Mouse (Mus musculus): Measurements from ENCODE around the gene Vamp8.

The Vamp8 gene

DNA sequence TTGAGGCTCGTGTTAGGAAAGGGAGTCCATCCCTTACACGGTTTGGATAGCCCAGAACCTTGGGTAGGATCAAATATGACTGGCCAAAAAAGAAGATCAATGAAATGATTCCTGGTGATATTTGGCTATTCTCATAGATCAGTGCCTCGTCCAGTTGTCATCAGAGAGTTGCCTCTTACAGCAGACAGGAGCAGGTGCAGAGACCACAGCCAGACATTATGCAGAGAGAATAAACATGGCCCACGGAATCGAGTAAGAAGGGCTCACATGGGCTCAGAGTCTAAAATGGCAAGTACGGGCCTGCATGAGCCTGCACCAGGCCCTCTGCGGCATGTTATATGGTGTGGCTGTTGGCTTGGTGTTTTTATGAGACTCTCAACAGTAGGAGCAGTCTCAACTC lies 14.9 kb upstream of the Vamp8 start:
- DNase-seq (ENCODE audit: low spot score) = no peak

DNA sequence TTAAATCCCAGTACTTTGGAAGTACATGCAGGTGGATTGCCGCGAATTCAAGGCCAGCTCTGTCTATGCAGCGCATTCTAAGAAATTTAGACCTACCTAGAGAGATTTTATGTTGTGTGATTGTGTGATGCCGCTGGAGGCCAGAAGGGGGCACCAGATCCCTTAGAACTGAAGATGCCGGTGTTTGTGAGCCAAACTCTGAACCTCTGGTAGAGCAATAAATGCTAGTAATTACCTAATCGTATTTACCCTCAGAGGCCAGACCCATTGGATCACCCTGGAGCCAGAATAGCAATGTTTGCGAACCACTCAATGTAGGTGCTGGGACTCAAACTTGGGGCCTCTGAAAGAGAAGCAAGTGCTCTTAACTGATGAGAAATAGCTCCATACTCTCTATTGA lies 11.4 kb upstream of the Vamp8 start:
- peak; percentile 85 for DNase-seq (ENCODE audit: low spot score)

DNA sequence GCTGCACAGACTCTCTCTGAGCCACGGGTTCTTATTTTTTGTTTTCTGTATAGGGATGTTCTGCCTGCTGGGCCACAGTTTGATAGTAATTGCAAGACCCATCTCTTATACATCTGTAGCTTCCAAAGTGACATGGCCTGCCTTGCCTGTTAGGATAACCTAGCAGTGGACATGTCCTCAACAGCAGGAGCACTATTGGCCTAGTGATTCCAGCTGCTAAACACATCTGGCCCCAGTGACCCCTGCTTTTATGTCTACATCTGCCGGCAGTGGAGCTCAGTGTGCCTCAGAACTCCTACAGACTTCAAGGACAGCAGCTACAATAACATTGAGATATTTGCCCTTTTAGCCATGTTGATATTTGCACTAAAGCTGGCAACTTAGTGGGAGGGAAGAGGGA lies 9.5 kb upstream of the Vamp8 start:
- DNase-seq (ENCODE audit: low spot score) = no peak

DNA sequence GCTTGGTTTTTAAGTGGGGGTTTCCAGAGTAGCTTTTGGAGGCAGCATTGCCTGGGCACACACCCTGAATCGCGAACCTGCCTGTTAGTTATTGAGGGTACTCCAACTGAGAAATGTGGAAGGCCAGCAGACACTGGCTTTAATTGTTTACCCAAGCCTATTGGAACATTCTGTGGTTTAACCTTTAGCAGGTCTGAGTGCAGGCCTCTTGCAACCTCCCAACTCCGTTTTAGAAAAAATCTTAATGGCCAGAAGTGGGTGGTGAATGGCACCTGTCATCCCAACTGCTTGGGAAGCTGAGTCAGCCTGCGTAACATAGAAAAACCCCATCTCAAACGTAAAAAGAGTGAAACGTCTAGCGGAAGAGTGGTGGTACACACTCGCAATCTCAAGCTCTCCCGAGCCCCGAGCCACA lies 6.3 kb upstream of the Vamp8 start:
- DNase-seq (ENCODE audit: low spot score) = no peak

DNA sequence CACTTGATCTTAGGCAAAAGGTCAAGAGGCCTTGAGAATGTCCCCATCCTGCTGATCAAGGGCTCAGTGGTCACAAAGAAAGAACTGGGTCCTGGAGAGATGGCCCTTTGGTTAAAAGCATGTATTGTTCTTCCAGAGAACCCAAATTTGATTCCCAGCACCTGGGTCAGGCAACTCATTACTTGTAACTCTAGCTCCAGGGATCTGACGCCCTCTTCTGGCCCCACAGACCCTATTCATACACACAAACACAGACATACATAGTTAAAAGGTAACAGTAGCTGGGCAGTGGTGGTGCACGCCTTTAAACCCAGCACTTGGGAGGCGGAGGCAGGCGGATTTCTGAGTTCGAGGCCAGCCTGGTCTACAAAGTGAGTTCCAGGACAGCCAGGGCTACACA lies 1.8 kb upstream of the Vamp8 start:
- DNase-seq (ENCODE audit: low spot score) = no peak

DNA sequence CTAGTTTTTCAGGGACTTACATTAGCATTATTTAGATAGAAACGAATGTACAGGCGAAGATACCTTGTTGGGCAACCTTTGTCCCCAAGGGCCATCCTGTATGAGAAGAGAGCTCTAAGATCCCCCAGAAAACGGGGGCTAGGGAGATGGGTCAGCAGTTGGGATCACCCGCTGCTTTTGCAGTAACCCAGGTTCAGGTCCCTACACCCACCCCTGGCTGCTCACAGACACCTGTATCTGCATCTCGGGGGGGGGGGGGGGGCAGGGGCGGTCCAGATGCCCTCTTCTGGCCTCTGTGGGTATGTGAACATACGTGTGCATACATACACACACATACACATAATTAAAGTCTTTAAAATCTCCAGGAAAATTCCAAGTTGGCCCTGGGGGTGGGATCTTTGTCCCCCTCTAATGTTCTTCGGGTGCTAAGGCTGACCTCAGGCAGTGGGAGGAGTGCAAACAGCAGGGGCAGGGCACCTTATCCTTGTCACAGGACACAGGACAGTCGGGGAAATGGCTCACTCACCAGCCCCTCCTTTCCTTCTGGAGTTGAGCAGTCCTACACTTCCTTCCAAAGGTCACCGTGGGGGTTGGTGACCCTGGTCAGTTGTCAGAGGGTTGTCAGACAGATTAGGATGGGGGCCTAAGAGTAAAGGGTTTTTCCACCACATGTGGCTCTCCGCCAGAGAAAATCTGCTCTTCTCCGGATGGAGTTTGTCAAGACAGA lies 455 bp upstream of the Vamp8 start:
- DNase-seq (ENCODE audit: low spot score) = peak; percentile 72

DNA sequence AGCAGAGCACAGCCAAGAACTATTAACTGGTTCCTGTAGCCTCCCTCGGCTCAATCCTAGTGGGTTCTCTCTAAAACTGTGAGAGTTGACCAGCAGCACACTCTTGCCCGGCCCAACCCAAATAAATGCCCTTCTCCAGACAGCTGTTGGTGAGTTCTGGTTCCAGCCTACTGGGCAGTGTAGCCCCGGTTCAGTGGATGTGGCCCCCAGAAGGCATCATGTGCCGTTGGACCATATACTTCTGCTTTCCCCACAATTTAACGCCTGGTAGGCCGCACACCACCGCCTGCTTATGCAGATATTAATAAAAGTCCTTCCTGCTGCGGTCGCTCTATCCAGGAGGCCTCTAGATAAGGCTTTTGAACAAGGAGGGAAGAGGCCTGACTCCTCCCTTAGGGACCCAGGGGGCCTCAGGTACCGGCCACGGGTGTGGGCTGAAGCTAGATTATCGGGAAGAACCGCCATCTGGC lies 997 bp downstream of the Vamp8 start:
- no peak for DNase-seq (ENCODE audit: low spot score)

DNA sequence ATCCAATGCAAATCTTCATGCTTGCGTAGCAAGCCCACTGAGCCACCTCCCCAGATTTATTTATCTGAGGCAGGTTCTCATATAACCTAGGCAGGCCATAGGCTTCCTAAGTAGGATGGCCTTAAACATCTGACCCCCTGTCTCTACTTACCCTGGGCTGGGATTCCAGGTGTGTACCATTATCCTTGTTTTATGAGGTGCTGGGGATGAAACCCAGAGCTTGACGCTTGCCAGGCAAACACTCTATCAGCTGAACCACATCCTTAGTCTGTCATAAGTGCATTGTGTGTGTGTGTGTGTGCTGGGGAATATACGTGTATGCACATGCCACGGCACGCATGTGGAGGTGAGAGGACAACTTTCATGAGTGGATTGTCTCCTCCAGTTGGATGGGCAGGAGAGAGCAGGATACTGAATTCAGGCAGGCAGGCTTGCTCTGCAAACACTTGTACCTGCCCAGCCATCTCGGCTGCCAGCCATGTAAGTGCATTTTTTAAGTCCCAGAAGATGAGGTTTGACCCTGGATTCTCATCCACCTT lies 1.6 kb downstream of the Vamp8 start:
- DNase-seq (ENCODE audit: low spot score) = no peak

DNA sequence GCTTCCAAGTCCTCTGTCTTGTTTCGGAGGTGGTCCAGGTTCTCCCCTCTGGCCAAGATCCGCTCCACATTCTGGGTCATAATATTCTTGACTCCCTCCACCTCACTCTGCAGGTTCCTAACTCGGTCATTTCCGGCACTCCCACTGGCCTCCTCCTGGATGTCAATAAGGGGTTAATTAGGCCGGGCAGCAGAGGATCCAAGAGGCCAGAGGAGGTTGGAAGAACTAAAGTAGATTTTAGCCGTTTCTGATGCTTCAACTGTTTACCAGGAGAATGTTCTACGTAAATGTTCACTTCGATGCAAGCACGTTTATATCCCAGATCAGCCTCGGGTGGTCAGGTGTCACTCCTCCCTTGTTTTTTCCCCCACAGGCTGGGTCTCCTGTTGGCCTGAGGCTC lies 2.2 kb downstream of the Vamp8 start:
- DNase-seq (ENCODE audit: low spot score) = no peak

DNA sequence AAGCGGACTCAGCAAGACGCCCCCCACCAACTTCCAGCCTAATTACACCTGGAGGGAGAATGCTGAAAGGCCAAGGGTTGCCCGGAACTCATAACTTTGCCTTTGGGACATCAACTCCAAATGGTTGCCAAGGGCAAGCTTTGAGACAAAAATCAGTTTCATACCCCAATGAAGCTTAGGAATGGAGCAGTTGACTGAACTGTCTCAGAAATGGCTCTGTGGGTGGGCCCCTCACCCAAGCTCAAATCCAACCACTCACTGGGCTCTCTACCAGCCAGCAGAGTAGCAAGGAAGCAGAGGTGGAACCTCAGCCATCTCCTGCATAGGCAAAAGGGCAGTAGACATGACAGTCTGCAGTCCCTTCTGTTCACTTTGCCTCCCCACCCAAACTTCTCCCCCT lies 2.7 kb downstream of the Vamp8 start:
- DNase-seq (ENCODE audit: low spot score) = no peak

DNA sequence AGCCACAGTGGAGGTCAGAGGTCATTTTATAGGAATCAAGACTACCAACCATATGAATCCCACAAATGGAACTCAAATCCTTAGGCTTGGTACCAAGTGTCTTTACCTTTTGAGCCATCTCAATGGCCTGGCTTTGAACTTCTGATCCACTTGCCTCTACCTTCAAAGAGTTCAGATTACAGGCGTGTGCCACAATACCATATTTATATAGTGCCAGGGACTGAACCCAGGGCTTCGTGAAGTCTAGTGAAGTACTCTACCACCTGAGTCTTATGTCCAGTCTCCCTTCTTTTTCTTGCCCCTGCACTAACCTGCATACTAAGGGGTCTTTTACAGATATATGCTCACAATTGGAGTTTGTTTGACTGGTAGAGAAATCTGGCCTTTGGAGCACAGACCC lies 3.9 kb downstream of the Vamp8 start:
- no peak for DNase-seq (ENCODE audit: low spot score)

DNA sequence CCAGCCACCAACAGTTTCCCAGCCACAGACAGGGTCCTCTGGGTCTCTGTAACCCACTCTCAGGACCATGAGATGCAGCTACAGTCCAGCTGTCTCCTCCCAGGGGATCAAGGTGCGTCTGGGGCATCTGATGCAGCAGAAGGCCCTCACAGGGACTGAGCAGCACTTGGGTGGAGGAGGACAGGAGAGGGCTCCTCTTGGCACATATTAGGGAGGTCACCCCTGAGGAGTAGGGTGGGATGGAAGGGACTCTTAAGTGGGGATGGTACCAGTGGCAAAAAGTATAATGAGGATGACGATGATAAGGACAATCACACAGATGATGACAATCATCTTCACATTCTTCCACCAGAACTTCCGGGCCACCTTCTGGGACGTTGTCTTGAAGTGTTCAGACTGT lies 5.2 kb downstream of the Vamp8 start:
- DNase-seq (ENCODE audit: low spot score) = no peak

DNA sequence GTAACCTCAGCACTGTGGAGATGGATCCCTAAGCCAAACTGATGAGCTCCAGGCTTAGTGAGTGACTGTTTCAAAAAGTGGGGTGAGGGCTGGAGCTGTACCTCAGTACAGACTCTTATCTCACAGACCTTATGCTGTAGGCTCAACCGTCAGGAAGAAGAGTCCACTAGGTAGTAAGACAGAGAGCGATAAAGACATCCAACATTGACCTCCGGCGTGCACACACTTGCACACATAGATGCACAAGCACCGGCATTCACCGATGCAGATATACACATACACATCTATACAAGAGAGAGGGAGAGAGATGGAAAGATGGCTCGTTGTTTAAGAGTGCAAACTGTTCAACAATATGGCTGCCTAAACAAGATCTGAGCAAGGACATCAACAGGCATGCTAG lies 6.6 kb downstream of the Vamp8 start:
- DNase-seq (ENCODE audit: low spot score) = no peak

DNA sequence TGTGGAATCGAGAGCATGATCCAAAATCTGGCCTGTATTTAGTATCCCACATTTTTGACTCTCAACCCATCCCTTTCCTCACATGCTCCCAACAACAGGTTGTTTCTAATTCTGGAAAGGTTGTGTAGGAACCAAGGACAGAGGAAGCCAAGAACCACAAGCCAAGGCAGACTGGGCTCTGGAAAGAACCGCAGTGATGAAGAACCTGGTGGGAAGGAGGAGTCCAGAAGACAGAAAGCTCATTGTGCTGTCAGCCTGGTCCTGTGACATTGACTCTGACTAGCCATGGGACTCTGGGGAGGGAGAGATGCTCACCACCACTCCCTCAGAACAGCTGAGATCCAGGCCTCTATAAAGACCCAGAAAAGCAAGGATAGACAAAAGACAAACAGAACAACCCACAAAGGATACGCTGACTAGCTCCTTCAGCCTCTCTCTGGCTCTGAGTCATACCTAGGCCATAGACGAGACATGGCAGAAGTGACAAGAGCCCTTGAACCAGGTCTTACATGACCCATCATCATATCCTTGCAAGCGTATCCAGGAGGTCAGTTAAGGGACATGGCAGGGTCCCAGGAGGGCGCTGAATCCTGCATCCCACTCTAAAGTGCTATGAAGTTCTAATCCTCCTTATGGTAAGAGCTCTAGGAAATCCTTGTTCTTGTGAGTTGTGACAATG lies 7.2 kb downstream of the Vamp8 start:
- no peak for DNase-seq (ENCODE audit: low spot score)

DNA sequence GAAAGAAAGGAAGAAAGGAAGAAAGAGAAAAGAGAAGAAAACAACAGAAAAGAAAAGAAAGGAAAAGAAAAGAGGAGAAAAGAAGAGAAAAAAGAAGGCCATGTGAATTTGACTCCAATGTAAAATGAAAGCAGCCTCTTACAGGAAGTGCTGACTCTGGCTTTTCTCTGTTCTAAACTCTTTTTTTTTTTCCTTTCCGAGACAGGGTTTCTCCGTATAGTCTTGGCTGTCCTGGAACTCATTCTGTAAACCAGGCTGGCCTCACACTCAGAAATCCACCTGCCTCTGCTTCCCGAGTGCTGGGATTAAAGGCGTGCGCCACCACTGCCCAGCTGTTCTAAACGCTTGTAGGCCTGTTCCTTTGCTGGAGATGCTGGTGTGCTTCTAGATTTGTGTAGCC lies 8.0 kb downstream of the Vamp8 start:
- no peak for DNase-seq (ENCODE audit: low spot score)

DNA sequence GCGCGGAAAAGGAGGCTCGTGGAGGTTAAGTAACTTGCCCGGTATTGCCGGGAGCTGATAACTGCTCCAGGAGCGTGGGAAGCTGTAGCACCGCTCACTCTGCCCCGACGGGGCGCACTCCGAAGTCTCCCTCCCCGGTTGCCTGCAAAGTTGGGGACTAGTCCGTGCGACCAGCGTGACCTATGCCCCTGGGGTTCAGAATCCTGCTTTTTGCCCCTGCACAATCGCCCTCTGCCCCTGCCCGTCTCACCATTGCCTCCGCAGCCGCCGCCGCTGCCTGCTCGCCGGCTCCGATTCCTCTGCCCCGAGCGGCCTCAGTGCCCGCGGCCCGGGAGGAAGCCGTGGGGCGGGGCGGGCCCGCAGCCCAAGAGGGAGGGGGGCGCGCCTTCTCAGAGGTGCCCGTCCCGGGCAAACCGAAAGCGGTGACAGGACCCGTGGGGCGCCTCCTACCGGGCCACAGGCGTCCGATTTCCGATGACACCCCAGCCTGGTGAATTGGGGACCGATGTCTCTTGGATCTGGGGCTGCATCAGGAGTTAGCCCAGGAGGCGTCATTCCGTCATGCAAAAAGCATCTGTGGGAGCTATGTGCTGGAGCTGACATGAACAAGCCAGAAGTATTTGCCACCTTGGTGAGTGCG lies 10.3 kb downstream of the Vamp8 start, which contains the start of gene Vamp5:
Vamp5 (minus strand) TSS at position 338 of the 640 bp plus-strand sequence.
- DNase-seq (ENCODE audit: low spot score) = peak; percentile 82

DNA sequence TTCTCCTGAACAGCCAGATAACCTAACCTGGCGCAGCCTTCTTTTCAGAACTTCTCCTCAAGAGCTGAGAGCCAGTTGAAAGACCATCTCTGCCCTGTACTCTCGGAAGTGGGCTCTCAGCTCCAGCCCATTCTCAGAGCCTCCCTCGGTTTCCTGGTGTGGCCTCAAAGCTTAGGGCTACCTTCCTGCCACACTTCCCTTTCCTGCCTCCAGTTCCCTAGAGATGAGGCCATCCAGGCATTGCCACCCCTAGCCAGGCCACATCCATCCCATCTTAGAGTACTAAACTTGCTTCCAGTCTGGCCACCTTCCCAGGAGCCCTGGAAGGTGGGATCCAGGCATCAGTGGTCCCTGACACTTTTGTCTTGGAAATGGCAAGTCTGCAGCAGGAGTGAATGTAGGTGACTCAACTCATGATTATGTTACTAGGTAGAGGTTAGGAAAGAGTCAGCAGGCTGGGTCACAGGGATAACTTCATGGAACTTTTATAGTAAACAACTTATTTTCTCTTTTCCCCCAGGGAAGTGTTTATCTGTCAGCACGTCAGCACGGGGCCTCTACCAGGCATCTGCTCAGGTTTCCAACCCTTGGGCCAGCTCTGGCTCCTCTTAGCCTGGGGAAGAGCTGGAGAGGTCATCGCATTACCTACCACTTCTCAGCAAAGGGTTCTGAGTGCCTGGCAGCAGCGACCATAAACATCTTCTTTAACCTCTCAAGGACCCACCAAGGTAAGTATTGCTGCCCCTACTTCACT lies 10.9 kb downstream of the Vamp8 start:
- peak; percentile 61 for DNase-seq (ENCODE audit: low spot score)

DNA sequence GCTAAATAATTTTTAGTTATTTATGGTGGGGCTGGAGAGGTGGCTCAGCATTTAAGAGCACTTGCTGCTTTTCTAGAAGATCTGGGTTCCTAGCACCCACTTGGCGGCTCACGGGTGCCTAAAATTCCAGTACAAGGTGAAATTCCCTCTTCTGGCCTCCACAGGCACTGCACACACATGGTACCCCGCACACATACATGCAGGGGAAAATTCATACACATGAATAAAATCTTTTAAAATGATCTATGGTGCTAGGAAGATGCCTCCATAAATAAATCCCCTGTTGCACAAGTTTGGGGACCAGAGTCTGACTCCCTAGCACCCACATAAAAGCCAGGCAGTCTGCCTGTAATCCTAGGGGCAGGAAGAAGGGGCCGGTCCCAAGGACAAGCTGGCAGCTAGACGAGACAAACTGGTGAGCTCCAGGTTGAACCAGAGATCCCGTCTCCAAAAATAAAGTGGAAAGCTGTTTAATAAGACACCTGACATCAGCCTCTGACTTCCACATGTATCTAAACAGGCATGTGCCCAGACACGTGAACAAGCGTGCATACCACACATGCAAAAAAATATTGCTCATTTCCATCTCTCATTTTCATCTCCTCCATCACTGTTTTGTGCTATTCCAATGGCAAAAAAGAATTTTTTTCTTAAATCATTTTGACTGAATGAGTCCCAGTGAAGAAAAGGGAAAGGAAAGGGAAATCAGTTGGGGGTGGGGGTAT lies 11.8 kb downstream of the Vamp8 start:
- no peak for DNase-seq (ENCODE audit: low spot score)

DNA sequence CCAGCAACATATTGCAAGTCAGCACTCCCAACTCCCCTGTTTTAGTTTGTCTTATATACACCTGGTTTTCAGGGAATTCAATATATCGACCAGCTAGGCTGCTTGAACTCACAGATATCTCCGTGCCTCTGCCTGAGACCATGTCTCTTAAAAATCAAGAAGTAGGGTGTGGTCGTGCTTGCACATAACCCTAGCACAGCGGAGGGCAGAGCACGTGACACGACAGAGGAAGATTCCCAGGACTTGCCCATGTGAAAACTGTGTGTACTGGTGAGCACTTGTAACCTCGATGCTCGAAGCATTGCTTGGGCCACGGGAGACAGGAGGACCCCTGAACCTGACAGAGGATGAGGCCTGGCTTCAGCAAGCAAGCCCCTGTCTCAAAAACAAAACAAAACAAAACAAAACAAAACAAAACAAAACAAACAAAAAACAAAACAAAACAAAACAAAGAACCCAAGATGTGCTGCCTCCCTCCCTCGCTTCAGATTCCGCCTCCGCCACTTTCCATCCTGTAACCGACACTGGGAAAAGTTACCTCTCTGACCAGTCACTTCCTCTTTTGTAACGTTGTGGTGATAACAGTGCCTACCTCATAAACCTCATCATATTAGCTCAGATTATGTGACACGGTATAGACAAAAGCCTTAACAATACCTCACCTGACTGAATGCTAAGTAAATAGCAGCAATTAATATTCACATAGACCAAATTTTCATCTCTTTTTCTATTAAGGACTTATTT lies 15.5 kb downstream of the Vamp8 start:
- no peak for DNase-seq (ENCODE audit: low spot score)

DNA sequence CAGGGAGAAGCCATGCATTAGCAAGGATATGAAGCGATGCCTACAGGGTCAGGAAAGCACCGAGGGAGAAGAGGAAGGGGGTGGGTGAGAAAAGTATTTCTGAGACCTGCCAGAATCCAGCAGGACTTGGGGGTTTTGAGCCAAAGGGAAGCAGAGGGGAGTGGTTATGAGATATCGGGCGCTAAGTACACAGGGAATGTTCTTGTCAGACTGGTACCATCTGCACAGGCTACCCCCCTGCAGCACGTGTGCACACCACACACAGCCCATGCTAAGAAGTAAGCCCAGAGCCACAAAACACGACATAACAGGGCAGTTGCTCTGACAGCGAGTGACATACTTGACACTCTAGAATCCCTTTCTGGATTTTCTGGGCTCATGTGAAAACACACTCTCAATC lies 16.3 kb downstream of the Vamp8 start:
- DNase-seq (ENCODE audit: low spot score) = no peak

DNA sequence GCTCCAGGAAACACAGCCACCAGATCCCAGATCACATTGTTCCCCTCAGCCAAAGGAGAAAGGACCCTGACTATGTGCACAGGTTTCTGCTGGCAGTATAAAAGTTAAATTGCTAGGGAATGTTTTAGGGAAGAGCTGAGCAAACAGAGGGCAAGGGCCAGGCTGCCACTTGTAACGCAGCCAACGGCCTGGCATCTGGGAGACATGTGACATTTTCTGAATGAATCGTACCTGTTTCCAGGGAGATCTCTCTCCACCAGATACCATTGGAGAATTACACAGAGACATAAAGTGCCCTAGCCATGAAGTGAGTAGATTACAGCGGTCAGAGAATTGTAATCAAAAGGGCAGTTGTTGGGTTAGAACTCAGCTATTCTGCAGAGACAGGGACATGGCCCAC lies 17.3 kb downstream of the Vamp8 start:
- no peak for DNase-seq (ENCODE audit: low spot score)
